Mouse (Mus musculus) large intestine, adult 2 months (tissue): Measurements from ENCODE around the gene Usp35. TPM values are rescaled to one million over a fixed set of nuclear protein-coding genes. Genes with fewer than 3 reads are reported as not detected.

Experiments used
- DNase-seq: peaks from one replicate; pipeline ENCODE4 v3.0.0-alpha.2; 2012; ENCODE audit warnings: low read depth, low spot score
- WGBS: fragments of 180-500 bp; shearing (Covaris S2); methylation state at CpG from one replicate; pipeline ENCODE4 v1.1.7; 2018; 5-methylcytosine and 5-hydroxymethylcytosine counted together
- polyA plus RNA-seq: library from polyadenylated mRNA; depleted of rRNA; stranded (reverse); fragments of >200 nt; gene quantifications from 2 replicates; pipeline ENCODE4 v1.2.3, GENCODE M21; 2012; rRNA removed

The Usp35 gene
- polyA plus RNA-seq, 1 experiment: 2.7 TPM

- WGBS: 60% methylated on average over 2 of the region's 2 CpGs
- DNase-seq: no peak
These were observed 34.8 kb downstream of the Usp35 start for GRCm38 (mm10) chr7:97296986-97297385.

- 81% methylated on average over 1 of the region's 1 CpGs for WGBS
- DNase-seq: no peak
These were observed 60.8 kb downstream of the Usp35 start for GRCm38 (mm10) chr7:97271068-97271467.

DNA sequence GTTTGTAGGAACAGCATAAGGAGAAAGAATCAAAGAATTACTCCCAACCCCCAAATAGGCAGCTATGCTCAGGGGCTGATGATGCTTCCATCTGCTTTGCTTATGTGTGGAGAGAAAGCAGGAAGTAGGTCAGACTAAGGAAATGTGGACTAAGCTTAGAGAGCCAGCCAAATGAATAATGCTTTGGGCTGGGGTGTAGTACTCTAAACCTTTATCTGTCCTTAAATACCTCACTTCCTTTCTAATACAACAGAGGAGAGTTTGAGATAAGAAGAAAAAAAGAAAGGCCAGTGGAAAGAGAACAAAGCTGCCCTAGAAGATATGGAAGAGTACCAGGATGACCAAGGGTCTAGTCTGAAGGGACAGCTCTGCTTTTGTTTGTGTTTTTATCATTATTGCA is 61.5 kb downstream of the Usp35 start:
- DNase-seq: no peak

DNA sequence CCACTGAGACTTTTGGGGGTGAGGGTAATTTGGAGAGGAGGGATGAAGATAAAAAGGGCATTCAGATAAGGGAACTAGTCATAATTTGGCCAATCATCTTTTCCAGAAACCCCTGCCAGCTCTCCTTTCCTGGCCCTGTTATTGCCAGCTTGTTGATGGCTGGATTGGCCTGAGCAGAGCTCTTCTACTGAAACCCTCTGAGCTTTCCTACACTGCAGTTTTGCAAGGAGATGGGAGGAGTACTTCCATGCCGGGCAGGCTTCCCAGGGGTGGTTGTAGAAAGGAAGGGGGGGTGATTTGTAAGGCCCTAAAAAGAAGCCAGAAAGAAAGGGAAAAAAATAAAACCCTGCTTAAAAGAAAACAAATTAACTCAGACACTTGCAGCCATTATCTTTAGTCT is 69.3 kb downstream of the Usp35 start:
- no peak for DNase-seq
- WGBS: 67% methylated on average over 1 of the region's 1 CpGs

Other genes starting within 250 kb of the Usp35 start
- gene Kctd21, start 307 bp upstream of the Usp35 start, polyA plus RNA-seq: 3.7 and 7.0 TPM in 2 replicates
- gene Alg8, start 39.6 kb upstream of the Usp35 start, polyA plus RNA-seq: 20.4 and 21.6 TPM in 2 replicates
- 114 and 126 TPM in 2 replicates for gene Ndufc2, start 68.0 kb upstream of the Usp35 start, polyA plus RNA-seq
- 18.1 and 32.2 TPM in 2 replicates for gene Thrsp, start 85.7 kb upstream of the Usp35 start, polyA plus RNA-seq
- gene Kctd14, start 119.3 kb upstream of the Usp35 start, polyA plus RNA-seq: 4.3 and 5.0 TPM in 2 replicates
- 66.1 and 72.6 TPM in 2 replicates for gene Ints4, start 148.9 kb upstream of the Usp35 start, polyA plus RNA-seq
- 60.3 and 78.1 TPM in 2 replicates for gene Aamdc, start 247.5 kb upstream of the Usp35 start, polyA plus RNA-seq
- gene Rsf1, start 247.9 kb upstream of the Usp35 start, polyA plus RNA-seq: 1.5 and 2.6 TPM in 2 replicates